Mouse (Mus musculus) megakaryocyte, embryonic 14.5 days (primary cell): ENCODE measurements around the gene Erp27.

Experiments used
- FLI1 ChIP-seq: IDR thresholded peaks from 2 replicates; pipeline ENCODE4 v1.6.1; 2012; ENCODE audit warnings: low read length, inconsistent platforms, mixed read lengths
- GATA1 ChIP-seq: IDR thresholded peaks from 3 replicates; pipeline ENCODE4 v1.6.1; 2012; ENCODE audit warnings: mixed read lengths, low read length, inconsistent platforms, borderline replicate concordance

GRCm38 (mm10) chr6:136952930-136953329 lies 30.9 kb upstream of the Erp27 start:
- TF ChIP-seq GATA1 (no peak), FLI1 (no peak)
